Mouse (Mus musculus) MEL (cell line): ENCODE data around the gene Gm20388.

Source experiments
- CHD2 ChIP-seq: IDR thresholded peaks from 2 replicates; pipeline ENCODE4 v1.6.1; 2011; ENCODE audit warnings: low read length, improper control_type of control experiment
- CTCF ChIP-seq, 3 experiments: IDR thresholded peaks in 2 of 3; conservative IDR thresholded peaks in 1 of 3; 2 replicates each; pipeline ENCODE4 v1.5.1; 2011 to 2012; ENCODE audit warnings: low read length in 3 of 3, low read depth in 2 of 3, mild to moderate bottlenecking in 2 of 3, improper control_type of control experiment in 1 of 3, inconsistent platforms in 1 of 3, mixed read lengths in 1 of 3, moderate library complexity in 1 of 3; ENCODE audit not compliant: control insufficient read depth in 1 of 3, insufficient read depth in 1 of 3, poor library complexity in 1 of 3, severe bottlenecking in 1 of 3
- EP300 ChIP-seq, 2 experiments: IDR thresholded peaks; 2 replicates each; pipeline ENCODE4 v1.6.1; 2011; ENCODE audit warnings: improper control_type of control experiment in 2 of 2, low read length in 2 of 2, low read depth in 1 of 2, mild to moderate bottlenecking in 1 of 2
- GATA1 ChIP-seq: IDR thresholded peaks from 2 replicates; pipeline ENCODE4 v1.6.1; 2011; ENCODE audit warnings: low read depth, low read length, improper control_type of control experiment
- KAT2A ChIP-seq: conservative IDR thresholded peaks from 2 replicates; pipeline ENCODE4 v1.6.1; 2012; ENCODE audit warnings: low read depth, low read length, improper control_type of control experiment, inconsistent platforms
- MAZ ChIP-seq: IDR thresholded peaks from 2 replicates; pipeline ENCODE4 v1.6.1; 2012; ENCODE audit warnings: low read depth, mild to moderate bottlenecking, inconsistent platforms, low read length, improper control_type of control experiment
- MYC ChIP-seq: IDR thresholded peaks from 2 replicates; pipeline ENCODE4 v1.6.1; 2011; ENCODE audit warnings: low read depth, mild to moderate bottlenecking, low read length, improper control_type of control experiment, moderate library complexity
- POLR2A ChIP-seq, 2 experiments: IDR thresholded peaks; 2 replicates each; pipeline ENCODE4 v1.6.1; 2011 to 2012; ENCODE audit warnings: low read length in 2 of 2, mild to moderate bottlenecking in 2 of 2, control low read depth in 1 of 2, improper control_type of control experiment in 1 of 2, low read depth in 1 of 2, moderate library complexity in 1 of 2; ENCODE audit not compliant: control insufficient read depth in 1 of 2, insufficient read depth in 1 of 2, poor library complexity in 1 of 2
- SMC3 ChIP-seq: IDR thresholded peaks from 2 replicates; pipeline ENCODE4 v1.6.1; 2011; ENCODE audit warnings: low read depth, low read length, improper control_type of control experiment
- TAL1 ChIP-seq: IDR thresholded peaks from 2 replicates; pipeline ENCODE4 v1.6.1; 2012; ENCODE audit warnings: mild to moderate bottlenecking, inconsistent platforms, low read length, moderate library complexity, mixed read lengths
- TBP ChIP-seq: IDR thresholded peaks from 2 replicates; pipeline ENCODE4 v1.8.0; 2011; ENCODE audit warnings: low read depth, low read length, improper control_type of control experiment
- USF1 ChIP-seq: IDR thresholded peaks from 2 replicates; pipeline ENCODE4 v1.6.1; 2014; ENCODE audit warnings: low read depth, mild to moderate bottlenecking, inconsistent platforms, low read length, improper control_type of control experiment, moderate library complexity
- ZMIZ1 ChIP-seq: IDR thresholded peaks from 2 replicates; pipeline ENCODE4 v1.6.1; 2012; ENCODE audit warnings: low read depth, mild to moderate bottlenecking, inconsistent platforms, low read length, improper control_type of control experiment, moderate library complexity
- ZNF384 ChIP-seq: IDR thresholded peaks from 2 replicates; pipeline ENCODE4 v1.6.1; 2012; ENCODE audit warnings: low read depth, mild to moderate bottlenecking, inconsistent platforms, low read length, improper control_type of control experiment

- TF ChIP-seq TBP = no peak
- no peak for TF ChIP-seq CTCF (IDR thresholded peaks at IDR 0.05 in 2 of 3, conservative IDR thresholded peaks at IDR 0.05 in 1 of 3; ENCODE audit: control insufficient read depth in 1 of 3, insufficient read depth in 1 of 3, low read depth in 2 of 3, low read length in 3 of 3, poor library complexity in 1 of 3, severe bottlenecking in 1 of 3)
- TF ChIP-seq GATA1 = no peak
- no peak for TF ChIP-seq MAZ
- no peak for TF ChIP-seq KAT2A
- no peak for TF ChIP-seq USF1
- TF ChIP-seq EP300 (IDR thresholded peaks at IDR 0.05; ENCODE audit: low read depth in 1 of 2, low read length in 2 of 2) = no peak
- 0 out of 4 replicates have a peak, but pooled peaks of 1 of the 2 experiments have one; percentile 20 for TF ChIP-seq POLR2A (IDR thresholded peaks at IDR 0.05; ENCODE audit: control insufficient read depth in 1 of 2, insufficient read depth in 1 of 2, low read depth in 1 of 2, low read length in 2 of 2, poor library complexity in 1 of 2)
- no peak for TF ChIP-seq ZMIZ1
- TF ChIP-seq ZNF384 = no peak
- no peak for TF ChIP-seq CHD2
- no peak for TF ChIP-seq TAL1
- no peak for TF ChIP-seq MYC
- no peak for TF ChIP-seq SMC3
Observed at GRCm38 (mm10) chr8:119958076-119958475, 47.4 kb downstream of the Gm20388 start.
